Mouse (Mus musculus) adrenal gland, postnatal 0 days (tissue): Measurements from ENCODE around the gene Gm20855. TPM values are rescaled to one million over a fixed set of nuclear protein-coding genes. Genes with fewer than 3 reads are reported as not detected.

Experiments used
- polyA plus RNA-seq: library from polyadenylated mRNA; unstranded; fragments of >200 nt; fragmentation: Nextera tagmentation; extraction: Ambion mirVana; gene quantifications from 2 replicates; pipeline ENCODE4 v1.2.1, GENCODE M21; 2015

The Gm20855 gene
- not detected in 2 replicates for polyA plus RNA-seq

GRCm38 (mm10) chrY:35131733-35132132, at the start of gene Gm20855:
Gene Gm20855, minus strand, starts transcription at chrY:35131833.

